Mouse (Mus musculus) heart, postnatal 0 days (tissue): ENCODE data around the gene Lemd1.
A peak's percentile ranks its signal among the peaks of the same experiment; 100 is the strongest.
"Not testable (repeated sequence)": the region's sequence is repeated elsewhere in the genome, so short reads cannot be mapped to it uniquely, and the experiment has no call there.

ENCODE experiments used
- CTCF ChIP-seq: IDR thresholded peaks from 2 replicates; pipeline ENCODE4 v1.5.1; 2016; ENCODE audit warnings: antibody characterized with exemption, control low read depth, low read depth
- EP300 ChIP-seq: IDR thresholded peaks from 2 replicates; pipeline ENCODE4 v1.6.1; 2016; ENCODE audit warnings: antibody characterized with exemption, low read depth

GRCm38 (mm10) chr1:132162618-132163017, 28.6 kb upstream of the Lemd1 start:
- 0 out of 2 replicates have a peak, but pooled peaks have one; percentile 15 for TF ChIP-seq CTCF
- not testable (repeated sequence) for TF ChIP-seq EP300
